Mouse (Mus musculus) cerebellum, adult 11 months (tissue): Measurements from ENCODE around the gene Idua.
"Not testable (repeated sequence)": the region's sequence is repeated elsewhere in the genome, so short reads cannot be mapped to it uniquely, and the experiment has no call there.

ENCODE experiments used
- DNase-seq: peaks from one replicate; pipeline ENCODE4 v3.0.0; 2022

The Idua gene

DNA sequence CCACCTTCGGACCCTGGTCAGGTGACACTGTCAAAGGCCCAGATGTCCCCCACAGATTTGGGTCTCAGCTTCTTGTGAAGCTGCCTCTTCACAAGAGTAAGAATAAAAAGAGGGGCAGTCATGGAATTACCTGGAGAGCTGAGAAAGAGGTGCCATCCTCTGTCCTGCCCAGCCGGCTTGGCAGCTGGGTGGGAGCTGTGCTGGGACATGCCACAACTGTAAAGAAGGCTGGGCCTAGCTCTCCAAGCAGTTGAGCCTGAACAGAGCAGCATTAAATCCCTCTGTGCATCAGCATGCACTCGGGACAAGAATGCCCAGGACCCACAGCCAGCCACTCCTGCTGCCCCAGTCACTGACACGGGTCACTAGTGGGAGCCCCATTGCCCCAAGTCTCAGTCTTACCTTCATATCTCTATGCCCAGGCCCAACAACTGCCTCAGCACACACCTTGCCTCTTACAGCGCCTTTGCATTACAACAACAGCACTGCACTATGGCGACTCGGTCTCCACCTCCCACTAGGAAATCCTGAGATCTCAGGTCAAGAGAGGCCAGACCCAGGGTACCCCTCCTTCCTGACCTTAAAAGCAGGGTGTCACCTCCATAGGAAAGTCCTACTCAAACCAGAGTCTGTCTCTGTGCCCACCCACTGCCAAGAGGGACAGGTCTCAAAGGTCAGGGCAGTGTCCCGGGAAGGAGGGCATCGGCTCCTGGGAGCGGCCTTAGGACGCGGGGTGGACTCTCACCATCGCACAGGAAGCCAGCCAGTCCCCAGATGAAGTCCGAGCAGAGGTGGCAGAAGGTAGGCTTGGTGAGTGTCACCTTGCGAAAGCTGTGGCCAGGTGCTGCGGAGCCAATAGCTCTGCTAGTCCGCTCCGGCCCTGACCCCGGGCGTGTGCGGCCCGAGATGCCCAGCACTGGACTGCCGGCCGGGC, at the start of gene Idua:
Idua (plus strand) TSS at position 634 of the 934 bp plus-strand sequence.
- no peak for DNase-seq

DNA sequence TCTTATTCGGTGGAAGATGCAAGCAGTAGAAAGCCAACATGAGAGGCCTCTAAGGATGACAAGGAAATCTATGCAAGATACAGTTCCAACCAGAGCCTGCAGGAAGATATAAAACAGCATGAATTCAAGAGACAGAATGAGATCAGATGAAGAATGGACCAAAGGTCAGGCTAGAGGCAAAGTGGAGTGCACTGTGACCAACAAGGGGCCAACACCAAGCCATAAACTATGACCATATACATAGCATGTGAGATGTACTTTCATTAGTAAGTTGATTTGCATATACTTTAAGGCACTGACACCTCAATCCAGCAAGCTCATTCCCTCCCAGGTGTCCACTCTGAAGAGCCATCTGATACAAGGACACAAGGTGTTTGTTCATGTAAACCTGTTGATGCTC, 49.7 kb upstream of the Idua start:
- DNase-seq = no peak

DNA sequence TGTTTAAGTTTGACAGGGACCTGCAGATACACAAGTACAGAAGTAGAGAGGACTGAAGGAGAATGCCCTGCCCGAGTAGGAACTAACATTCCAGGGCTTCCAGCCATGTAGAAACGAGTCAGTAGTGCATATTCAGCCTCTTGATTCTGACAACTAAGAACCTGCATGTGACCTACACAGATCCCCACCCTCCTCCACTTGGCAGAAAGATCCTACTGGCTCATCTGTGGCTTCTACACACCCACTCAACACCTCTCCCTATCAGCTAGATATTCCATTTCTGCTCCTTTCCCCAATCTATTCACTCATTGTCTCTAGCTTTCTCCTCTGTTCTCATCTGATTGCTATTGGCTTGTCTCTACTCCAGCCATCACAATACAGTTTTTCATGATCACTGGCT, 38.3 kb upstream of the Idua start:
- DNase-seq = no peak

DNA sequence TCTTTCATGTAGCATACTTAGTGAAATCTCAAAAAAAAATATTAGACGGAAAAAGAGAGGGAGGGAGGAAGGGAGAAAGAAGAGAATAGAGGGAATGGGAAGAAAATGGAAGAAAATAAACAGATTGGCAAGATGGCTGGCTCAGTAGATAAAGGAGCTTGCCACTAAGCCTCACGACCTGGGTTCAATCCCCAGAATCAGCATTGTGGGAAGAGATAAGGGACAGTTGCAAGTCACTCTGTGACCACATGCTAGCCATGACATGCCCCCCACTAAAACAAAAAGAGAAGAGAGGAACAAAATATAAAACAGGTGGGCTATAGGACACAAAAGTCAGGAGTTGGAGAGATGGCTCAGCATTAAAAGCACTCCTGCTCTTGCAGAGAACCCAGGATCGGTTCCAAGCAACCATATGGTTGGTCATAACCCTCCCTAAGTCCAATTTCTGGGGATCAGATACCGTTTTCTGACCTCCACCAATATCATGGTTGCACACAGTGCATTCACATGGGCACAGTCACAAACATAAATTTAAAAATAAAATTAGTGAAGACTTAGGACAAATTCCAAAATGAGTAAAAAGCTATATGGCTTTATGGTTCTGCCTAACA, 34.0 kb upstream of the Idua start:
- no peak for DNase-seq

DNA sequence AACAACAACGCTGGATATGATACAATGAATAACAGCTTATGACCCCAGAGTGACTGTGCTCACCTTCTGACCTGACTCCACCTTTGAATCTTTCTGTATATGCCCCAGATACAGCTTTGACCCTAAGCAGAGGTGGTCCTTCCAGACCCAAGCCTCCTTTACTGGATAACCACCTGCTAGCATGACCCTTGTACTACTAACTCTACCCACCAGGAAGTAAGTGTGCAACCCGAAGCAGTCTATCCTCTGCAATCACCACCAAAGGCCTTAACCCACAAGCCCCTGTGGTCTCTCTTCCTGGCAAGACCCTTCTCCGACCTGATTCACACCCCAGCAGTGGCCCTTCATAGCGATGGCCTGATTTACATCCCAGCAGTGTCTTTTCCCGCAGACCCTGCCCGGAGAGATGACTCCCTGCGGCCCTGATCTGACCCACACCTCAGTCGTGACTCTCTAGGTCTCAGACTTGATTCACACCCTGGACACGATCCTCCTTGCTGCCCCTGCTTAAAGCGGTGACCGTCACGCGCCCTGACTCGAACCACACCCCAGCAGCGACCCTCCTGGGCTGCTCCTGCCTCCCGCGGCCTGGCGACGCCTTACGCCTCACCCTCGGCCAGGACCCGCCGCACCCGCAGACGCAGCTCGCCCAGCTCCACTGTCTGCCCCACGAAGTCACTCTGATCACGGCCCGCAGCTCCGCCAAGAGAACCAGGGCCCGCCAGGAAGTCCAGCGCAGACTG, 31.1 kb upstream of the Idua start:
- DNase-seq = no peak

DNA sequence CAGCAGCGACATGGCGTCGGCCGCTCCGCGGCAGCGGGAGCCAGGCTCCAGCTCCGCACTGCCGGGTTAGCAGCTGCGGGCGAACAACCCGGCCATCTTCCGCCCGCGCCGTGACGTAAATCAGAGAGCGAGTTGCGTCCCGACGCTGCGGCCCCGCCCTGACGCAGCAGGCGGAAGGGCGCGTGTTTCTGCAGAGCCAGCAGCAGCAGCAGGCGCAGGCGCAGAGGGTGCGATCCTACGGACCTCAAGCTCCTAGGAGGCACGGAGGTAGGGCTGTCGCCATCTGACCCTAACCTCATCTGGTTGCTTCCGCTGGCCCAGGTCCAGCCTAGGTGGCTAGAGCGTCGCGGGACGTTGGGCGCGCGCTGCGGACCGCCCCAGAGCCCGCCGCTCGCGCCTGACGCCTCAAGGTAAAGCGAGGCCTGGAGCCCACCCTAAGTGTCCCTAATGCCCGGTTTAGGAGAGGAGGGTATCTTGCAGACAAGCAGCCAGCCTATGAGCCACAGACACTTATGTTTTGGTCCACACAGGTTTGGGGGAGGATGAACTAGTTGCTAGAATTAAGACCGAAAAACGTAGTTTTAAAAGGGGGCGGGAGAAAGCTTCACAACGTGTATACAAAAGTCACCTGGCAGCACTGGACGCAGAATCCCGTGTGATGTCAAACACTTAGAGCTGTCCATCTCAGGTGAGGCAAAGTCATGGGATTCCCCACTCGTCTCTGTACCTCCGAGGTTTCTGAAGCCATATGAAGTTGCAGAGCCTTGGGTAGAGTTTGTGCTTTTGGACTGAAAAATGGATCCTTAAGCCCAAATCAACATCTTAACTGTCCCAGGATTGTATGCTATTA, 30.3 kb upstream of the Idua start, which contains the start of the genes Gak and Tmem175:
Gak (minus strand) TSS at position 122 of the 850 bp plus-strand sequence.
Tmem175 (plus strand) TSS at position 137 of the 850 bp plus-strand sequence.
- peak; percentile 90 for DNase-seq

DNA sequence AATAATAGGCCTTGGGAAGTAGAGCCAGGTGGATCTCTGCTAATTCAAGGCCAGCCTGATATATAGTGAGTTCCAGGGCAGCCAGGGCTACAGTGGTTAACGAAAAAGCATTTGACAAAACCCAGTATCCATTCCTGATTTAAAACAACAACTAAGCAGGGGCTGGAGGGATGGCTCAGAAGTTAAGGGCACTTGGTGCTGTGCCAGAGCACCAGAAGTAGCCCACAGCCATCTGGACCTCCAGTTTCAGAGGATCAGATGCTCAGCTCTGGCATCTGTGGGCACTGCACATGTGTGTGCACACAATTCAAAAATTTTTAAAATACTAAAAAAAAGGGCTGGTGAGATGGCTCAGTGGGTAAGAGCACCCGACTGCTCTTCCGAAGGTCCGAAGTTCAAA, 26.5 kb upstream of the Idua start:
- no peak for DNase-seq

DNA sequence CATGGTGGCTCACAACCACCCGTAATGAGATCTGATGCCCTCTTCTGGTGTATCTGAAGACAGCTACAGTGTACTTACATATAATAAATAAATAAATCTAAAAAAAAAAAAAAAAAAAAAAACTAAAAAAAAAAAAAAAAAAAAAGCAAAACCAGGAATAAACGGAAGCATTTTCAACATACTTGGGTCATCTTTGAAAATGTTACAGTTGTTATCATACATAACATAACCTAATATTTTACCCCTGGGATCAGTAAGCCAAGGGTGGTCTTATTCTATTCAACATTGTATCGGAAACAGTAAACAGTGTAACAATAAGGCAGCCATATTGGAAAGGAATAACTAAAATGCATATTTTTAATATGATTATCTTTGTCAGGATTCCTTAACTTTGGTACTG, 26.0 kb upstream of the Idua start:
- not testable (repeated sequence) for DNase-seq

DNA sequence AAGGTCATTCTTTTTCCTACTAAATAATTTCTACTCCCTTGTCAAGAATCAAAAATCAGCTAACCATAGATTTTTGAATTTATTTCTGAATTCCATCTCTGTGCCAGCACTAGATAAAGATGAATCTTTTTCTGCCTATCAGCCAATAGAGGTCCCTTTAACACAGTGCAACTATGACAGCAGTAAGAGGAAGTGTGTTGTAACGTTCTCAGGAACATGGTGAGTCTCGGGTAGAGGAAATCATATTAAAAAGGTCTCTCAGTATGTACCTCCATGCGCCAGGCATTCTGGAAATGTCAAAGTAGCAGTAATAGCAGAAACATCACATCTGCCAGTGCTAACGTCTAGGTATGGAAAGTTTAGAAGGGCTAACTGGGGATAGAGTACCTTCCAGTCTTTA, 24.0 kb upstream of the Idua start:
- no peak for DNase-seq

DNA sequence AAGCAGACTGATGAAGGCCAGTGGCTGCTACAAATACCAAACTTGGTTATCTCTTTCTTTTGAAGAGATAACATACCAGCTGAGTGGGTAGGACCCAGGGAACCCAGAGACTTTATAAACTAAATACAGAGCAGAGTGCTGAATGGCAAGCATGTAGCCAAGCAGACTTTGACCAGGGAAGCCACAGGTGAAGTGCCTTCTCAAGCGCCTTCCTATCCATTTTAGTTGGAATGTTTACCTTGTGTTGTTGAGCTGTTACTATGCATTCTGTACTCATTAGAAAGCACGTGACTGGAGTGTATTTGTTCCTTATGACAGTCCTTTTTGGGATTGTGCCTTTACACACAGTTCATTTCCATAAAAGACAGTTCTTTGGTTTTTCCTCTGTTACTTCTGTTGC, 16.5 kb upstream of the Idua start:
- DNase-seq = no peak

DNA sequence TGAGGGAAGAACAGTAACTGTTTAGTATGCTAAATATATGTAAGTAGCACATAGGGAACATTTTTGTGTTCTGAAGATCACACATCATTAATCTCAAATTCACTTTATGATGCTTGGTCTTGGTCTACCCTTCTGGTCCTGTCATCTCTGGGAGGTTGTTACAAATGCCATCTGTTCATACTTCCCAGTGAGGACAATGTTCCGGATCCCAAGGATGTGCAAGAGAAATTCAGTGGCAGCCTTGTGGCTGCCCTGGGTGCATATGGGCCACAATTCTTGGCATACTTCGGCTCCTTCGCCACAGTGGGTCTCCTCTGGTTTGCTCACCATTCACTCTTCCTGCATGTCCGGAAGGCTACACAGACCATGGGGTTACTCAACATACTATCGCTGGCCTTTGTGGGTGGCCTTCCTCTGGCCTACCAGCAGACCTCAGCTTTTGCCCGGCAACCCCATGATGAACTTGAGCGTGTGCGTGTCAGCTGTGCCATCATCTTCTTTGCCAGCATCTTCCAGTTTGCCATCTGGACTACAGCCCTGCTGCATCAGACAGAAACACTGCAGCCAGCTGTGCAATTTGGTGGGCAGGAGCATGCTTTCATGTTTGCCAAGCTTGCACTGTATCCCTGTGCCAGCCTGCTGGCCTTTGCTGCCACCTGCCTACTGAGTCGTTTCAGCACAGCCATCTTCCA, 14.3 kb upstream of the Idua start:
- DNase-seq = peak; percentile 48

DNA sequence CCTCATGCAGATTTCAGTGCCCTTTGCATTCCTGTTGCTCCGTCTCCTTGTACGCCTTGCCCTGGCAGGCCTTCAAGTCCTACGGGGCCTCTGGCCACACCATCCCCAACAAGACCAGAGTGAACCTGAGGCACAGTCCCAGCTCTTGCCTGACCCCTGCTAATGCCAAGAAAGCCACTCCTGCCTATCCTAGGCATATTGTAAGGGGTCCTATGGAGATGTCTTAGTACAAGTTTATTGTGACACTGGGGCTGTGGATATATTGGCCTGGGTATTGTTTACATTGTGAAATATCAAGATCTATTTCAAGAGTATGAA, 13.8 kb upstream of the Idua start:
- DNase-seq = no peak

DNA sequence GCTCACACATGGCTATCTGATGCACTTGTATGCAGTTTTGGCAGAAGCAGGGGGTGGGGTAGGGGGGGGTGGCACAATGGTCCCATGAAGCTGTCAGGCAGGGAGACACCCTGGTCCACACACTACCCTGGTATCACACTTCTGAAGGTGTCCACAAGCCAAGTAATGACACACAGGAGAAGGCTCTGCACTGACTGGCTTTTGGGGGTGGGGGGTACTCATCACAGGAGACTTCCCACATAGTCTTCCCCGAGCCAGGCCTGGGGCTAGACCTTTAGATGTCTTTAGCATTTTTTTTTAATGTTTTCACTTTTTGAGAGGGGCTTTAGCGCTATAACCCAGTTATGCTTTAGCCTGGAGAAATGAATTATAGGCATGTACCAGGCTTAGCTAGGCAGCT, 12.8 kb upstream of the Idua start:
- DNase-seq = no peak

DNA sequence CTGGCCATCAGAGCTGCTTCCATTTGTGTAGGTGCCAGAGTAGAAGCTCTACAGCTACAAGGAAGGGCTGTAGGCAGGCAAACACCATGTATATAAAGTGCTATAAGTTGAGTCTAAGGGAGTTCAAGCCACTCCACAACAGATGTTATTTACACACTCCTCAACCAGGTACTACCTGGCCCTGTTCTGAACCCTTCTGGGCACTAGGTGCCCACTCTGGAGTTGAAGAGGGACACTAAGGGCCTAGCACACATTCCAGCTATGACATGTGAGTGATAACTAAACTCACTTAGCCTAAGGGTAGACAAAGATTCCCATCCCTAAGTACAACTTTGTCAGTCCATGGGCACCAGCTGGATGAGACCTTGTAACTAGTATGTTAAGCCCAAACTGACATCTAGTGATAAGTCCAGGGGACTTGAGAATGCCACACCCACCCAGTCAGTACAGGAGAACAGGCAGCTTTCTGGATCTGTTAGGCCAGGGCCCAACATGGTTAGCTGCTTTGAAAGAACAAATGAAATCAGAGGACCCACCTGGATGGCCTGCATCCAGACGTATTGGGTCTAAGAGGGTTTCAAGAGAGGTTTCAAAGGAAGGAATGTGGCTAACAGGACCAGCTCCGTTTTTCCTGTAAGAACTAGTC, 12.2 kb upstream of the Idua start:
- DNase-seq = no peak

DNA sequence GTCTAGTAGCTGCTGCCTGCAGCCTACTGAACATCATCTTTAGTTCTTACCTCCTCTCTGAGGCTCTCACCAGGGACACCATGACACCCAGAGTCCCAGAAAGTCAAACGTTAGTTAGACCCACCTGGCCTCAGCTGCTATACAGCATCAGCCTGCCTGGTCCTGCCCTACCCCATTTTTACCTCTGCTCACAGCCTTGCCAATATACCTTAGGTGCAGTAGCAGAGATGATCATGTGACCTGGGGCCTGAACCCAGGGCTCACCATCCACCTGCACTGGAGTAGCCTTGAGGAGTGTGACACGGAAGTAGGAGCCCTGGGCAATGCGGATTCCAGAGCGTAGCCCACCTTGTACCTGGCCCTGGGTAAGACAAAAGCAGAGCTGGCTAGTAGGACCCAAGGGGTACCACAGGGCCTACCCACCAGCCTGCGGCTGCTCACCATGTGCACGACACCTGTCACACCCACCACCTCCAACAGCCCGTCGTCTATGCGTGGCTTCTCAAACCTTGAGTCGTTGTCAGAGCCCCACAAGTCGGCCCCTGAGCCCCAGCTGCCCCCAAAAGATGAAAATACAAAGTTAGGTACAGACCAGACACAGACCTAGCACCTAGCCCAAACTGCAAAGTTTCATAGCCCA, 11.1 kb upstream of the Idua start:
- DNase-seq = no peak

DNA sequence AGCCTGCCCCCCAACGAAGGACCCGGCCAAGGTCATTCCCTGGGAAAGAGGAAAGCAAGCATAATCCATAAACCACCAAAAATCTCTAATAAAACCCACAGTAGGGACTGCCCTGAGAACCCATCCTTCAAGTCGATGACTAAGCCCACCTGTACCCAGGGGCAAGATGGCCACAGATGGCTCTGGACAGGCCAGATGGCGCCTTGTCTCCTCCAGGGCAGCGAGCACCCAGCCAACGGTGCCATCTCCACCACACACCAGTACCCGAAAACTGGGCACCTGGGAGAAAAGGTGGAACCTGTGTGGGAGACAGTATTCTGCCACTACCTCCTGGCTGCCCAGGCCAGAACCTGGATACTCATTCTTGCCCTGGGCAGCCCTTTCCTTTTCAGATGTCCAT, 9.8 kb upstream of the Idua start:
- DNase-seq = no peak

DNA sequence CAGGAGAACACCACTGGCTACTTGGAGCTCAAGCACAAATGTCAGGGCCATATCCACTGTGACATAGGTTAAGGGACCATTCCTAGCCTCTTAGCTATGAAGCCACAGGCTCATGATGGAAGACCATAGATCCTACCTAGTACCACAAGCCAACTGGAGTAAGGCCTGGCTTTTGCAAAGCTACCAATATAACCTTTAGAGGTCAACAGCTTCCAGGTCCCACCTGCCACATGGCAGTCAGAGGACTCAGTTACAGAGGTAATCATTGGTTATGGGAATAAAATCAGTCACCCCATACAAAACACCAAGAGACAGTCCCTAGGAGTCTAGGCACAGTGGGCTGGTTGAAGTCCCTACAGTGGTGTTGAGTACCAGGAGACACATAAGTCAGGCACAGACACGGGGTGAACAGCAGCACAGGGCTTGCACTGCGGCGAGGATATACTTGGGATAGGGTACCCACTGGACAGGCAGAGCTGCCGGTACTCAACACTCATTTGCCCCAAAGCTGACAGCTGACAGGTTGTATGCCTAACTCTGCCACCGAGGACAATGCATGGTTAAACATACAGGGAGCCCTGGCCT, 8.9 kb upstream of the Idua start:
- DNase-seq = no peak

DNA sequence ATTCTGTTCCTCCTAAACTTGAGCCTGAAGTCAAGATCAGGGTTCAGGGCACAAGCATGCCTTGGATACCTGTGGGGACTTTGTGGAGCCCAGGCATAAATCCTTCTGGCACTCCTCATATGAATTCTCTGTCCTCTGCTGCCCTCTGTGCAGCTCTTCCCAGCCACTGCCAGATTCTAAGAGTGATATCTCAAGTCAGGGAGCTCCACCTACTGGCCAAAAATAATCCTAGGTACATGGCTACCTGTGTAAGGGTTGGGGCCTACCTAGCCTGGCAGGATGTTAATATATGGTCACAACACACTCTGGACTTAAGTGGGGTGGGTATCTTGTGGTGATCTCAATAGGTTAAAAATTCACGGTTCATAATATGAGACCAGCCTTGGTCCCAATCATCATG, 8.3 kb upstream of the Idua start:
- DNase-seq = peak; percentile 73

DNA sequence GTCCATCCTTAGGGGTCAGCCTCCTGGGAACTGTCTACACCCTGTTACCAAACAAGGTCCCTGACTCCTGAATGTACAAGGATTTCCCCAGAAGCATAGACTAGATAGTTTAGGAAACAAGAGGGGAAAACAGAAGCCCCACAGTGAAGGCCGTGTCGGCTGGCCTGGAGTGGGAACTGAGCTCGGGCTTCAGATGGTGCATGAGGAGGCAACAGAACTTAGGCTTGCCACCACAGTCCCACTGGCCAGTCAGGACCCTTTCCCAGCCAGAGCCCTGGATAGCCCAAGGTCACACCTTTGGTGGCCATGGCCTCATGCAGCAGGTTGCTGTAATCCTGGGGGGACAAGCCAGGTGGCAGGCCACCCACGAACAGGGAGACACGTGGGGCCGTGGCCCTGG, 6.8 kb upstream of the Idua start:
- DNase-seq = no peak

DNA sequence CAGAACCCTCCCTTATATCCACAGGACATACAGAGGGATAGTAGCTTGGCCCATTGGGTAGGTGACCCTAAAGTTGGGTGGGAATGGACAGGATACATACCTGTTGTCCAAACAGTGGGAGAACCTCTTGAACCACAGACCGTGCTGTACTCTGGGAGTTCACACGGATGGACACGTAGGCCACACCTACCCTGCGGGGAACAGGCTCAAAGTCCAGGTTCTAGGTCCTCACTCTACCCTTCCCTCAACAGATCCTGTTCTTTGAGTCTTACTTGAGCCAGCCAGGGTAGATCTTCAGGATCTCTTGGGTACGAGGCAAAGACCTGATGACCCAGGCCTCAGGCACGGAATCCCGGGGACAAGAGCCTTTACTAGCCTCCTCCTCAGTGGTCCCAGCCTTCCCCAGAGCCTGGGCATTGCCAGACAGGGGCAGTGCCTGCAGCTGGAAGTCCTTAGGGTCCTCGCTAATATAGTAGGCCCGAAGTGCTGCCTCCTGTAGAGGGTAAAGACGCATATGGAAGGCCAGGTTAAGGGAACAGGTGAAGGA, 5.6 kb upstream of the Idua start:
- DNase-seq = no peak
